Mouse (Mus musculus): ENCODE results near the gene Actl11.
A peak's percentile ranks its signal among the peaks of the same experiment; 100 is the strongest.

Actl11 gene

GRCm38 (mm10) chr9:107928169-107928568 lies at the start of gene Actl11:
TSS of gene Actl11 (plus strand) at chr9:107928469.
- DNase-seq (ENCODE audit: low spot score) = no peak

- DNase-seq (ENCODE audit: low spot score) = no peak
These were observed 47.9 kb upstream of the Actl11 start for GRCm38 (mm10) chr9:107880411-107880810.

- peak; percentile 89 for DNase-seq (ENCODE audit: low spot score)
These were observed 40.4 kb upstream of the Actl11 start, which contains the start of gene Mon1a for GRCm38 (mm10) chr9:107887804-107888266. TSS of gene Mon1a (plus strand) at chr9:107888151.

GRCm38 (mm10) chr9:107888267-107888850 lies 39.9 kb upstream of the Actl11 start:
- DNase-seq (ENCODE audit: low spot score) = peak; percentile 42

- DNase-seq (ENCODE audit: low spot score) = no peak
These were observed 38.0 kb upstream of the Actl11 start for GRCm38 (mm10) chr9:107890260-107890659.

GRCm38 (mm10) chr9:107891023-107891422 lies 37.2 kb upstream of the Actl11 start:
- no peak for DNase-seq (ENCODE audit: low spot score)

- no peak for DNase-seq (ENCODE audit: low spot score)
These were observed 29.7 kb upstream of the Actl11 start for GRCm38 (mm10) chr9:107898563-107898962.

GRCm38 (mm10) chr9:107899855-107900254 lies 28.4 kb upstream of the Actl11 start:
- DNase-seq (ENCODE audit: low spot score) = no peak

- peak; percentile 91 for DNase-seq (ENCODE audit: low spot score)
These were observed 27.2 kb upstream of the Actl11 start for GRCm38 (mm10) chr9:107900840-107901626.

- no peak for DNase-seq (ENCODE audit: low spot score)
These were observed 26.7 kb upstream of the Actl11 start for GRCm38 (mm10) chr9:107901627-107901914.

- peak; percentile 94 for DNase-seq (ENCODE audit: low spot score)
These were observed 23.5 kb upstream of the Actl11 start for GRCm38 (mm10) chr9:107904726-107905125.

- peak; percentile 75 for DNase-seq (ENCODE audit: low spot score)
These were observed 21.9 kb upstream of the Actl11 start, which contains the start of gene Mst1r for GRCm38 (mm10) chr9:107906252-107906966. TSS of gene Mst1r (plus strand) at chr9:107906873.

GRCm38 (mm10) chr9:107906967-107907800 lies 21.1 kb upstream of the Actl11 start:
- no peak for DNase-seq (ENCODE audit: low spot score)

- DNase-seq (ENCODE audit: low spot score) = no peak
These were observed 20.5 kb upstream of the Actl11 start for GRCm38 (mm10) chr9:107907801-107908120.

GRCm38 (mm10) chr9:107908410-107909158 lies 19.7 kb upstream of the Actl11 start:
- DNase-seq (ENCODE audit: low spot score) = no peak

- DNase-seq (ENCODE audit: low spot score) = no peak
These were observed 18.1 kb upstream of the Actl11 start for GRCm38 (mm10) chr9:107910025-107910769.

GRCm38 (mm10) chr9:107914764-107915420 lies 13.4 kb upstream of the Actl11 start:
- DNase-seq (ENCODE audit: low spot score) = no peak

GRCm38 (mm10) chr9:107917895-107918608 lies 10.2 kb upstream of the Actl11 start:
- peak; percentile 78 for DNase-seq (ENCODE audit: low spot score)

- no peak for DNase-seq (ENCODE audit: low spot score)
These were observed 9.4 kb upstream of the Actl11 start for GRCm38 (mm10) chr9:107918884-107919283.
